Mouse (Mus musculus) hindbrain, postnatal 0 days (tissue): ENCODE measurements at regions not wholly inside any gene's neighbourhood (a gene's known extent, or its start where the extent isn't known, plus 50 kb on each side); places are given as distances from the start of the nearest gene placed in this dataset.

Experiments
- ATAC-seq: fragments of 200-750 bp; cut with Nextera tagmentation; 2 replicates; pipeline ENCODE4 v1.8.0; 2017; ENCODE audit warnings: mild to moderate bottlenecking, moderate TSS enrichment, moderate library complexity
- DNase-seq: peaks from one replicate; pipeline ENCODE4 v3.0.0-alpha.2; 2015; ENCODE audit warnings: low spot score
- H3K27ac ChIP-seq: fragments of 300-500 bp; sonication (generic); 2 replicates; pipeline ENCODE4 v1.5.1; 2014; ENCODE audit warnings: mild to moderate bottlenecking
- H3K27me3 ChIP-seq: fragments of 300-500 bp; sonication (generic); 2 replicates; pipeline ENCODE4 v1.6.1; 2014; ENCODE audit warnings: low read length, mixed read lengths; ENCODE audit not compliant: insufficient read depth
- H3K36me3 ChIP-seq: fragments of 300-500 bp; sonication (generic); 2 replicates; pipeline ENCODE4 v1.6.1; 2014; ENCODE audit warnings: low read length, mixed read lengths; ENCODE audit not compliant: insufficient read depth
- H3K4me1 ChIP-seq: fragments of 300-500 bp; sonication (generic); 2 replicates; pipeline ENCODE4 v1.6.1; 2014; ENCODE audit warnings: antibody characterized with exemption, low read length, mixed read lengths; ENCODE audit not compliant: insufficient read depth
- H3K4me2 ChIP-seq: fragments of 300-500 bp; sonication (generic); 2 replicates; pipeline ENCODE4 v1.6.1; 2014; ENCODE audit warnings: low read depth, mild to moderate bottlenecking, low read length, moderate library complexity, mixed read lengths
- H3K4me3 ChIP-seq: fragments of 300-500 bp; sonication (generic); 2 replicates; pipeline ENCODE4 v1.5.1; 2014; ENCODE audit warnings: low read length
- H3K9ac ChIP-seq: fragments of 300-500 bp; sonication (generic); replicated peaks from 2 replicates; pipeline ENCODE4 v1.6.1; 2014; ENCODE audit warnings: mild to moderate bottlenecking, low read length, moderate library complexity, mixed read lengths
- H3K9me3 ChIP-seq: fragments of 300-500 bp; sonication (generic); 2 replicates; pipeline ENCODE4 v1.6.1; 2016; ENCODE audit warnings: low read length, mixed read lengths
- CTCF ChIP-seq: IDR thresholded peaks from 2 replicates; pipeline ENCODE4 v1.5.1; 2016; ENCODE audit warnings: antibody characterized with exemption, control low read depth, low read depth
- WGBS: fragments of 180-500 bp; shearing (Covaris S2); extraction: QIAGEN DNeasy Blood & Tissue Kit; methylation state at CpG from one replicate; pipeline ENCODE4 v1.1.7; 2014; 5-methylcytosine and 5-hydroxymethylcytosine counted together

GRCm38 (mm10) chr12:107669910-107670309 lies 181.5 kb downstream of the 3110018I06Rik start:
- 58% methylated on average over 10 of the region's 10 CpGs for WGBS

GRCm38 (mm10) chr12:107677076-107677475 lies 188.6 kb downstream of the 3110018I06Rik start:
- ATAC-seq (no peak), DNase-seq (no peak)
- H3K9ac ChIP-seq: no peak overlapping the region
- TF ChIP-seq CTCF: no peak
- H3K4me1 ChIP-seq: no peaks in the 10 kb centered on the region
- H3K36me3 ChIP-seq: no peaks in the 10 kb centered on the region
- H3K9me3 ChIP-seq: no peaks in the 10 kb centered on the region
- no peak overlapping the region for H3K4me3 ChIP-seq
- H3K27ac ChIP-seq: no peak overlapping the region
- H3K27me3 ChIP-seq: no peaks in the 10 kb centered on the region
- no peak overlapping the region for H3K4me2 ChIP-seq
- 31% methylated on average over 7 of the region's 7 CpGs for WGBS

More at GRCm38 (mm10) chr12:107669910-107670309, 181.5 kb downstream of the 3110018I06Rik start:
- Histone ChIP-seq H3K36me3 (no peaks in the 10 kb centered on the region), H3K27me3 (no peaks in the 10 kb centered on the region), H3K27ac (no peak overlapping the region), H3K4me2 (no peak overlapping the region), H3K4me1 (peaks cover 5% of the 10 kb centered on the region; the same call in 1 of the 2 replicates), H3K9ac (no peak overlapping the region), H3K4me3 (no peak overlapping the region), H3K9me3 (no peaks in the 10 kb centered on the region)
- ATAC-seq (no peak), DNase-seq (no peak)
- TF ChIP-seq CTCF: no peak

- Histone ChIP-seq H3K4me2 (no peak overlapping the region), H3K9me3 (no peaks in the 10 kb centered on the region), H3K4me1 (no peaks in the 10 kb centered on the region), H3K27me3 (no peaks in the 10 kb centered on the region), H3K4me3 (no peak overlapping the region), H3K9ac (no peak overlapping the region), H3K36me3 (no peaks in the 10 kb centered on the region), H3K27ac (no peak overlapping the region)
- no peak for DNase-seq
- TF ChIP-seq CTCF: no peak
- ATAC-seq: no peak
- 87% methylated on average over 2 of the region's 2 CpGs for WGBS
Measured at GRCm38 (mm10) chr12:107687447-107687846, 199.0 kb downstream of the 3110018I06Rik start.

GRCm38 (mm10) chr12:107689418-107689817 lies 201.0 kb downstream of the 3110018I06Rik start:
- WGBS: 37% methylated on average over 7 of the region's 7 CpGs

GRCm38 (mm10) chr12:107690061-107690460 lies 201.6 kb downstream of the 3110018I06Rik start:
- Histone ChIP-seq H3K27me3 (no peaks in the 10 kb centered on the region), H3K36me3 (no peaks in the 10 kb centered on the region), H3K9me3 (no peaks in the 10 kb centered on the region), H3K27ac (no peak overlapping the region), H3K9ac (no peak overlapping the region), H3K4me1 (no peaks in the 10 kb centered on the region), H3K4me2 (no peak overlapping the region), H3K4me3 (no peak overlapping the region)
- no peak for ATAC-seq
- WGBS: 61% methylated on average over 3 of the region's 3 CpGs
- peak; percentile 33 for DNase-seq
- TF ChIP-seq CTCF: no peak

More at GRCm38 (mm10) chr12:107689418-107689817, 201.0 kb downstream of the 3110018I06Rik start:
- H3K9ac ChIP-seq: no peak overlapping the region
- H3K36me3 ChIP-seq: no peaks in the 10 kb centered on the region
- ATAC-seq (no peak), DNase-seq (no peak)
- H3K27ac ChIP-seq: no peak overlapping the region
- H3K9me3 ChIP-seq: no peaks in the 10 kb centered on the region
- no peaks in the 10 kb centered on the region for H3K27me3 ChIP-seq
- no peak for TF ChIP-seq CTCF
- H3K4me2 ChIP-seq: no peak overlapping the region
- H3K4me1 ChIP-seq: no peaks in the 10 kb centered on the region
- no peak overlapping the region for H3K4me3 ChIP-seq

GRCm38 (mm10) chr12:107693693-107694092 lies 205.3 kb downstream of the 3110018I06Rik start:
- H3K27me3 ChIP-seq: no peaks in the 10 kb centered on the region
- H3K4me2 ChIP-seq: no peak overlapping the region
- no peak overlapping the region for H3K9ac ChIP-seq
- no peak overlapping the region for H3K27ac ChIP-seq
- no peaks in the 10 kb centered on the region for H3K9me3 ChIP-seq
- no peaks in the 10 kb centered on the region for H3K36me3 ChIP-seq
- 0 out of 2 replicates have a peak, but pooled peaks have one; percentile 24 for ATAC-seq
- no peaks in the 10 kb centered on the region for H3K4me1 ChIP-seq
- no peak overlapping the region for H3K4me3 ChIP-seq
- 33% methylated on average over 6 of the region's 6 CpGs for WGBS
- DNase-seq: no peak
- TF ChIP-seq CTCF: no peak

GRCm38 (mm10) chr12:107695014-107695413 lies 206.6 kb downstream of the 3110018I06Rik start:
- no peak overlapping the region for H3K27ac ChIP-seq
- H3K9me3 ChIP-seq: no peaks in the 10 kb centered on the region
- TF ChIP-seq CTCF: no peak
- no peak overlapping the region for H3K4me3 ChIP-seq
- ATAC-seq: no peak
- no peaks in the 10 kb centered on the region for H3K36me3 ChIP-seq
- no peaks in the 10 kb centered on the region for H3K27me3 ChIP-seq
- WGBS: 89% methylated on average over 2 of the region's 2 CpGs
- DNase-seq: no peak
- no peaks in the 10 kb centered on the region for H3K4me1 ChIP-seq
- no peak overlapping the region for H3K4me2 ChIP-seq
- no peak overlapping the region for H3K9ac ChIP-seq
